Mouse (Mus musculus) lung, postnatal 0 days (tissue): ENCODE measurements around the gene Polr3e.

Experiments used
- CTCF ChIP-seq: IDR thresholded peaks from 2 replicates; pipeline ENCODE4 v1.5.1; 2016; ENCODE audit warnings: antibody characterized with exemption, mild to moderate bottlenecking
- EP300 ChIP-seq: IDR thresholded peaks from 2 replicates; pipeline ENCODE4 v1.6.1; 2016; ENCODE audit warnings: antibody characterized with exemption, mild to moderate bottlenecking, control low read depth

- TF ChIP-seq CTCF (no peak), EP300 (no peak)
Measured at GRCm38 (mm10) chr7:120942506-120942905, 25.0 kb downstream of the Polr3e start.
